Mouse (Mus musculus): ENCODE measurements around the gene Mtx1.

GRCm38 (mm10) chr3:89165268-89165870 lies 61.5 kb downstream of the Mtx1 start:
- TF ChIP-seq CTCF (conservative IDR thresholded peaks at IDR 0.05; ENCODE audit: insufficient read depth, insufficient read length, low read depth, low read length): no peak
- TF ChIP-seq POLR2A (IDR thresholded peaks at IDR 0.05; ENCODE audit: low read depth, low read length): no peak
